Mouse (Mus musculus): ENCODE data around the gene Cyp4f39.
"Not testable (repeated sequence)": the region's sequence is repeated elsewhere in the genome, so short reads cannot be mapped to it uniquely, and the experiment has no call there.

Cyp4f39 gene

GRCm38 (mm10) chr17:32528408-32529337 is 76.2 kb downstream of the Cyp4f39 start:
- peak; percentile 74 for DNase-seq (ENCODE audit: low read depth, low spot score)

- not testable (repeated sequence) for DNase-seq (ENCODE audit: low read depth, low spot score)
Observed at GRCm38 (mm10) chr17:32532356-32532755, 79.8 kb downstream of the Cyp4f39 start.

DNA sequence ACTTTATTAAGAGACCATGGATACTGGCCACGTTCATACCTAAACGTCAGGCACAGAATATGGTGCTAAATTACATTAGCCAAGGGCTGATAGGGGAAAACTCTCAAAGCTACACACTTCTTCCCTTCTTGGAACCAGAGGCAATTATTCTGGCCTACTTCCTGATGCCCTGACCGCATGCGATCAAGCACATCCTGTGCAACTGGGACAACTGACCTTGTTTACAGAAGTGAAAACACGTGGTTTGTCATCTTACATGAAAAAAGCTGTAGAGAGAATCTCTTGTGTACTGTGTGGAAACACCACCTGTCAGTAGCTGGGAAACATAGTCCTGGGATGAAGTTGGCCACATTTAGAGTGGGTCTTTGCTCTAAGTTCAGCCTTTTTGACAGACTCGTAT is 81.5 kb downstream of the Cyp4f39 start:
- DNase-seq (ENCODE audit: low read depth, low spot score), result no peak

DNA sequence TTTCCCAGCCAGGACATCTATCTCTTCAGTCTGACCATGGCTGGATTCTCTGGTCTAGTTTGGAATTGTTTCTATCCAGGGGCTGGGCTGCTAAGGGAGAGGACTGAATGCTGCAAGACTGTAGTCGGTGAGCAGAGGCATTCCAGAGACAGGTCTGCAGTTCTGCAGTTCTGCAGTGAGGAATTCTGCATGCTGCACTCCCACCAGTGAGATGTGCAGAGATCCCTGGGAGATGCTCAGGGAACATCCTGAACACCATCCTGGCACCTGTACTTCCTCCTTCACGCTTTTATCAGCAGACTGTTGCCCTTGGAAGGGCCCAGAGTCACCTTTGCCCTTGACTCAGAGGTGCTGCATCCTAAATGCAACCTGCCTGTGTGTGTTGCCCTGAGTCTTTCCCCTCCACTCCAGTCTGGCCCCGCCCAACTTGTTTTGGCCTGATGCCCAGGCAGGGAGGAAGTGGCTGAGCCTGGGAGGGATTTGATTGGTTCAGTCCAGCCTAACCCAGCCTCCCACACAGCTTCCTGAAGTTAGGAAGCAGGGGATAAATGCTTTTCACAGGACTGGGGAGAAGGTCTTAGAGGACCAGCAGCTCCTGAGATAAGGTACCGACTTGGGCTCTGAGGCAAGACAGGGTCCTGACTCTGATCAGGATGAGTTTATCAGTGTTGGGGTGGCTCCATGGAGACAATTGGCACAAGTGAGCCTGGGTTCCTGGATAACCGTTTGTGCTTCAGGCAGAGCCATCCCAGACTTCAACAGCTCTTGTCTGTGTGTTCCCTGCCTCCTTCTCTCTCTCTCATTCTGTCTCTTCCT is 83.7 kb downstream of the Cyp4f39 start, which contains the start of gene Cyp4f16:
Gene Cyp4f16, plus strand, starts transcription at position 508 of the 816 bp plus-strand sequence.
- peak; percentile 70 for DNase-seq (ENCODE audit: low read depth, low spot score)

GRCm38 (mm10) chr17:32536867-32537250 is 84.3 kb downstream of the Cyp4f39 start:
- DNase-seq (ENCODE audit: low read depth, low spot score), result no peak

Measured in forelimb bud, embryonic 11.5 days (tissue).